In genomic region chr4:133314896-133315295, GRCm38 (mm10) we compare ENCODE assay signal across 11 mouse cellular contexts. TPM values are rescaled to one million over a fixed set of nuclear protein-coding genes. Genes with fewer than 3 reads are reported as not detected.
DNase-seq lines count a peak whose midpoint lies in the region; ATAC-seq and TF ChIP-seq lines count a peak whose summit lies in the region.
"Had no signal": no experiment of that assay in that cellular context is flagged by ENCODE, and none has a peak within 500 bp of the region (broad histone marks: within the 10 kb centered on the region; RNA-seq: fewer than 3 reads in every experiment).

No protein-coding gene starts in this region.

- H3K4me3 ChIP-seq in kidney, adult 2 months (ENCODE audit: insufficient read depth, low read depth, low read length): no peak overlapping the region
- H3K4me3 ChIP-seq in kidney, embryonic 14.5 days (ENCODE audit: low read length): no peak overlapping the region
- H3K4me3 ChIP-seq in stomach, postnatal 0 days (ENCODE audit: low read depth, low read length): no peak overlapping the region
- no peak overlapping the region for H3K4me3 ChIP-seq in midbrain, embryonic 11.5 days (ENCODE audit: low read depth, low read length)
- H3K4me3 ChIP-seq in left cerebral cortex, adult 2 months: no peak overlapping the region
- H3K4me3 ChIP-seq: embryonic facial prominence, embryonic 15.5 days; limb, embryonic 12.5 days had no signal

- intact Hi-C loops in left cerebral cortex, adult 2 months (cut with DNase I): loop anchor here (10.0 kb wide), 1 partner anchor 110 kb away; no protein-coding TSS in a partner anchor

- H3K9ac ChIP-seq in kidney, embryonic 14.5 days (ENCODE audit: low read depth, low read length): no peak overlapping the region
- H3K9ac ChIP-seq in stomach, postnatal 0 days (ENCODE audit: low read length): no peak overlapping the region
- H3K9ac ChIP-seq in midbrain, embryonic 11.5 days (ENCODE audit: low read length): no peak overlapping the region
- H3K9ac ChIP-seq: embryonic facial prominence, embryonic 15.5 days; limb, embryonic 12.5 days had no signal

- TF ChIP-seq POLR2A in kidney, adult 2 months (IDR thresholded peaks at IDR 0.05; ENCODE audit: low read depth, low read length): no peak

- H3K27ac ChIP-seq in kidney, adult 2 months (ENCODE audit: insufficient read depth, low read depth, low read length): peak overlapping the region; percentile 47; the same call in 1 of the 2 replicates
- H3K27ac ChIP-seq in kidney, embryonic 14.5 days (ENCODE audit: low read depth, low read length): no peak overlapping the region
- no peak overlapping the region for H3K27ac ChIP-seq in stomach, postnatal 0 days (replicated peaks)
- H3K27ac ChIP-seq in midbrain, embryonic 11.5 days (ENCODE audit: low read depth, low read length): no peak overlapping the region
- H3K27ac ChIP-seq in left cerebral cortex, adult 2 months: no peak overlapping the region
- H3K27ac ChIP-seq: embryonic facial prominence, embryonic 15.5 days; limb, embryonic 12.5 days had no signal

- H3K36me3 ChIP-seq in kidney, adult 2 months (ENCODE audit: control insufficient read depth, insufficient read depth, low read length): peaks cover 2% of the 10 kb centered on the region; the same call in 1 of the 2 replicates
- H3K36me3 ChIP-seq in kidney, embryonic 14.5 days (ENCODE audit: control insufficient read depth, insufficient read depth, low read length): no peaks in the 10 kb centered on the region; the same call in 1 of the 2 replicates
- H3K36me3 ChIP-seq in stomach, postnatal 0 days (ENCODE audit: control insufficient read depth, insufficient read depth, low read length): no peaks in the 10 kb centered on the region; the same call in 1 of the 2 replicates
- no peaks in the 10 kb centered on the region for H3K36me3 ChIP-seq in midbrain, embryonic 11.5 days (ENCODE audit: control insufficient read depth, insufficient read depth, low read length)

- peak; percentile 36 for TF ChIP-seq CTCF in kidney, adult 2 months (conservative IDR thresholded peaks at IDR 0.05; ENCODE audit: insufficient read depth, insufficient read length, low read depth, low read length)
- no peak for TF ChIP-seq CTCF in stomach, postnatal 0 days (IDR thresholded peaks at IDR 0.05; ENCODE audit: low read depth)
- TF ChIP-seq CTCF in left cerebral cortex, adult 2 months (IDR thresholded peaks at IDR 0.05): no peak

- no peaks in the 10 kb centered on the region for H3K9me3 ChIP-seq in kidney, embryonic 14.5 days (ENCODE audit: control insufficient read depth, low read length)
- H3K9me3 ChIP-seq in stomach, postnatal 0 days (ENCODE audit: control insufficient read depth, low read length): no peaks in the 10 kb centered on the region
- H3K9me3 ChIP-seq in midbrain, embryonic 11.5 days (ENCODE audit: control insufficient read depth, low read length): no peaks in the 10 kb centered on the region
- H3K9me3 ChIP-seq: embryonic facial prominence, embryonic 15.5 days; limb, embryonic 12.5 days had no signal

- ATAC-seq in kidney, embryonic 14.5 days (ENCODE audit: low FRiP score, low TSS enrichment): no peak
- no peak for ATAC-seq in stomach, postnatal 0 days (ENCODE audit: low FRiP score, low TSS enrichment)
- ATAC-seq in midbrain, embryonic 11.5 days (ENCODE audit: low FRiP score): no peak

- H3K4me1 ChIP-seq in kidney, adult 2 months (ENCODE audit: control insufficient read depth, insufficient read depth, low read length): peaks cover 14% of the 10 kb centered on the region; the same call in 1 of the 2 replicates
- H3K4me1 ChIP-seq in kidney, embryonic 14.5 days (ENCODE audit: control insufficient read depth, insufficient read depth, low read length): no peaks in the 10 kb centered on the region
- H3K4me1 ChIP-seq in stomach, postnatal 0 days (replicated peaks; ENCODE audit: control insufficient read depth, insufficient read depth): no peaks in the 10 kb centered on the region
- H3K4me1 ChIP-seq in midbrain, embryonic 11.5 days (ENCODE audit: control insufficient read depth, insufficient read depth, low read length): no peaks in the 10 kb centered on the region
- H3K4me1 ChIP-seq: embryonic facial prominence, embryonic 15.5 days had no signal

- TF ChIP-seq EP300 in stomach, postnatal 0 days (optimal IDR thresholded peaks at IDR 0.05): no peak

- WGBS in kidney, adult 2 months: 33% methylated on average over 8 of the region's 8 CpGs
- WGBS in kidney, embryonic 14.5 days: 80% methylated on average over 8 of the region's 8 CpGs
- WGBS in stomach, postnatal 0 days: 59% methylated on average over 8 of the region's 8 CpGs
- 92% methylated on average over 8 of the region's 8 CpGs for WGBS in midbrain, embryonic 11.5 days

- peak; percentile 97 for DNase-seq in kidney, adult 2 months
- peak; percentile 89 for DNase-seq in cerebellum, adult 9-11 months
- peak; percentile 77 for DNase-seq in heart, postnatal 4 days
- DNase-seq in stomach, postnatal 0 days (ENCODE audit: low spot score): peak; percentile 44
- no peak for DNase-seq in midbrain, embryonic 11.5 days (ENCODE audit: low spot score, missing footprints)
- DNase-seq in left cerebral cortex, adult 2 months (ENCODE audit: extremely low spot score in 1 of 2, low spot score in 2 of 2): no peak
- DNase-seq: retina, postnatal 1 day; thymus, adult 18-20 months had no signal

- H3K4me2 ChIP-seq in kidney, embryonic 14.5 days (replicated peaks; ENCODE audit: low read depth, low read length): no peak overlapping the region
- H3K4me2 ChIP-seq in stomach, postnatal 0 days (replicated peaks; ENCODE audit: low read depth): no peak overlapping the region
- H3K4me2 ChIP-seq in midbrain, embryonic 11.5 days: no peak overlapping the region
- H3K4me2 ChIP-seq: embryonic facial prominence, embryonic 15.5 days; limb, embryonic 12.5 days had no signal

- H3K27me3 ChIP-seq in kidney, adult 2 months (replicated peaks; ENCODE audit: control insufficient read depth, insufficient read depth, low read length): no peaks in the 10 kb centered on the region
- H3K27me3 ChIP-seq in kidney, embryonic 14.5 days (ENCODE audit: control insufficient read depth, insufficient read depth, low read length): no peaks in the 10 kb centered on the region
- H3K27me3 ChIP-seq in stomach, postnatal 0 days (ENCODE audit: control insufficient read depth, insufficient read depth, low read length): no peaks in the 10 kb centered on the region
- no peaks in the 10 kb centered on the region for H3K27me3 ChIP-seq in midbrain, embryonic 11.5 days (ENCODE audit: control insufficient read depth, insufficient read depth, low read length)
- H3K27me3 ChIP-seq: embryonic facial prominence, embryonic 15.5 days; limb, embryonic 12.5 days had no signal

RNA-seq across cellular contexts. Expression of gene Tmem222, which starts 37.3 kb away (rescaled TPM):
- 70.6 and 80.4 TPM in 2 replicates for polyA plus RNA-seq in kidney, adult 2 months (2012; rRNA removed)
- polyA plus RNA-seq in kidney, embryonic 14.5 days (2014; fragmentation: Nextera tagmentation; extraction: Ambion mirVana): 74.9 and 87.9 TPM in 2 replicates
- total RNA-seq in heart, postnatal 4 days (2021): 10 to 100 TPM; 35.1 to 35.6 TPM
- polyA plus RNA-seq in stomach, postnatal 0 days (2015; fragmentation: Nextera tagmentation; extraction: Ambion mirVana): 51.4 and 53.9 TPM in 2 replicates
- polyA plus RNA-seq in midbrain, embryonic 11.5 days (2014; fragmentation: Nextera tagmentation; extraction: Ambion mirVana): 71.2 and 82.0 TPM in 2 replicates
- total RNA-seq in left cerebral cortex, adult 2 months (2021): 10 to 100 TPM; 87.3 to 91.2 TPM

RNA-seq across cellular contexts. Expression of gene Wdtc1, which starts 38.4 kb away (rescaled TPM):
- polyA plus RNA-seq in kidney, adult 2 months (2012; rRNA removed): 64.1 and 64.4 TPM in 2 replicates
- 10.0 and 16.0 TPM in 2 replicates for polyA plus RNA-seq in kidney, embryonic 14.5 days (2014; fragmentation: Nextera tagmentation; extraction: Ambion mirVana)
- 10 to 100 TPM; 46.9 to 47.9 TPM for total RNA-seq in heart, postnatal 4 days (2021)
- polyA plus RNA-seq in stomach, postnatal 0 days (2015; fragmentation: Nextera tagmentation; extraction: Ambion mirVana): 6.2 and 7.7 TPM in 2 replicates
- polyA plus RNA-seq in midbrain, embryonic 11.5 days (2014; fragmentation: Nextera tagmentation; extraction: Ambion mirVana): 21.0 and 22.2 TPM in 2 replicates
- total RNA-seq in left cerebral cortex, adult 2 months (2021): 10 to 100 TPM; 59.7 to 60.6 TPM

RNA-seq across cellular contexts. Expression of gene Sytl1, which starts 52.0 kb away (rescaled TPM):
- 5.9 TPM in 2 replicates for polyA plus RNA-seq in kidney, adult 2 months (2012; rRNA removed)
- polyA plus RNA-seq in kidney, embryonic 14.5 days (2014; fragmentation: Nextera tagmentation; extraction: Ambion mirVana): 0.70 and 1.1 TPM in 2 replicates
- under 1 TPM; 0.48 to 0.79 TPM for total RNA-seq in heart, postnatal 4 days (2021)
- polyA plus RNA-seq in stomach, postnatal 0 days (2015; fragmentation: Nextera tagmentation; extraction: Ambion mirVana): 93.5 and 109 TPM in 2 replicates
- polyA plus RNA-seq in midbrain, embryonic 11.5 days (2014; fragmentation: Nextera tagmentation; extraction: Ambion mirVana): 0.37 and 0.83 TPM in 2 replicates
- total RNA-seq in left cerebral cortex, adult 2 months (2021): 1 to 10 TPM; 3.0 TPM

RNA-seq across cellular contexts. Expression of gene Slc9a1, which starts 54.6 kb away (rescaled TPM):
- polyA plus RNA-seq in kidney, adult 2 months (2012; rRNA removed): 30.1 and 32.3 TPM in 2 replicates
- 5.6 and 7.6 TPM in 2 replicates for polyA plus RNA-seq in kidney, embryonic 14.5 days (2014; fragmentation: Nextera tagmentation; extraction: Ambion mirVana)
- total RNA-seq in heart, postnatal 4 days (2021): 10 to 100 TPM; 21.1 to 24.4 TPM
- 6.0 and 7.1 TPM in 2 replicates for polyA plus RNA-seq in stomach, postnatal 0 days (2015; fragmentation: Nextera tagmentation; extraction: Ambion mirVana)
- polyA plus RNA-seq in midbrain, embryonic 11.5 days (2014; fragmentation: Nextera tagmentation; extraction: Ambion mirVana): 4.6 and 5.6 TPM in 2 replicates
- total RNA-seq in left cerebral cortex, adult 2 months (2021): 10 to 100 TPM; 49.8 to 53.0 TPM

Comparison
In these comparisons a context has a peak if more than half of its experiments do, and no peak if none do; other contexts are left out.
1. DNase-seq: peak in kidney, adult 2 months (single experiment), cerebellum, adult 9-11 months (single experiment), heart, postnatal 4 days (single experiment) and stomach, postnatal 0 days (single experiment); none in midbrain, embryonic 11.5 days (single experiment) and left cerebral cortex, adult 2 months (0 of 2).
2. RNA of gene Sytl1, which starts 52.0 kb away (polyA plus RNA-seq): 93.5 to 109 TPM in stomach, postnatal 0 days; 5.9 TPM in kidney, adult 2 months, 0.70 to 1.1 TPM in kidney, embryonic 14.5 days and 0.37 to 0.83 TPM in midbrain, embryonic 11.5 days; every median in the first group is over 10 times any median in the second.